Mouse (Mus musculus) forebrain, embryonic 11.5 days (tissue): Measurements from ENCODE around the gene Traf6. TPM values are rescaled to one million over a fixed set of nuclear protein-coding genes. Genes with fewer than 3 reads are reported as not detected.

Experiments used
- ATAC-seq: fragments of 200-750 bp; cut with Nextera tagmentation; replicated peaks from 2 replicates; pipeline ENCODE4 v1.8.0; 2017; ENCODE audit warnings: moderate TSS enrichment; ENCODE audit not compliant: low FRiP score
- DNase-seq: peaks from one replicate; pipeline ENCODE4 v3.0.0-alpha.2; 2017; ENCODE audit warnings: low spot score
- H3K27ac ChIP-seq: fragments of 300-500 bp; sonication (generic); 2 replicates; pipeline ENCODE4 v1.5.1; 2014; ENCODE audit warnings: low read depth, low read length
- H3K27me3 ChIP-seq: fragments of 300-500 bp; sonication (generic); 2 replicates; pipeline ENCODE4 v1.6.1; 2014; ENCODE audit warnings: mild to moderate bottlenecking, low read length, mixed read lengths; ENCODE audit not compliant: control insufficient read depth, insufficient read depth
- H3K36me3 ChIP-seq: fragments of 300-500 bp; sonication (generic); 2 replicates; pipeline ENCODE4 v1.6.1; 2014; ENCODE audit warnings: mild to moderate bottlenecking, low read length, moderate library complexity, mixed read lengths; ENCODE audit not compliant: control insufficient read depth, insufficient read depth
- H3K4me1 ChIP-seq: fragments of 300-500 bp; sonication (generic); replicated peaks from 2 replicates; pipeline ENCODE4 v1.6.1; 2014; ENCODE audit warnings: low read length, mixed read lengths; ENCODE audit not compliant: control insufficient read depth, insufficient read depth
- H3K4me2 ChIP-seq: fragments of 300-500 bp; sonication (generic); 2 replicates; pipeline ENCODE4 v1.6.1; 2014; ENCODE audit warnings: low read depth, mild to moderate bottlenecking, low read length, moderate library complexity, mixed read lengths; ENCODE audit not compliant: severe bottlenecking
- H3K4me3 ChIP-seq: fragments of 300-500 bp; sonication (generic); 2 replicates; pipeline ENCODE4 v1.5.1; 2014; ENCODE audit warnings: low read depth, low read length
- H3K9ac ChIP-seq: fragments of 300-500 bp; sonication (generic); 2 replicates; pipeline ENCODE4 v1.6.1; 2014; ENCODE audit warnings: low read length
- H3K9me3 ChIP-seq: fragments of 300-500 bp; sonication (generic); 2 replicates; pipeline ENCODE4 v1.6.1; 2016; ENCODE audit warnings: low read length, mixed read lengths; ENCODE audit not compliant: control insufficient read depth
- WGBS: fragments of 180-500 bp; shearing (Covaris S2); extraction: QIAGEN DNeasy Blood & Tissue Kit; methylation state at CpG from one replicate; pipeline ENCODE4 v1.1.7; 2014; 5-methylcytosine and 5-hydroxymethylcytosine counted together
- polyA plus RNA-seq: library from polyadenylated mRNA; unstranded; fragments of >200 nt; fragmentation: Nextera tagmentation; extraction: Ambion mirVana; gene quantifications from 2 replicates; pipeline ENCODE4 v1.2.1, GENCODE M21; 2014

Gene Traf6
- 24.2 and 24.5 TPM in 2 replicates for polyA plus RNA-seq

GRCm38 (mm10) chr2:101678236-101679021 is at the start of gene Traf6:
Gene Traf6 (plus strand): TSS chr2:101678429.
- Histone ChIP-seq H3K27me3 (no peaks in the 10 kb centered on the region), H3K9me3 (no peaks in the 10 kb centered on the region), H3K36me3 (no peaks in the 10 kb centered on the region), H3K4me3 (peak within 1 kb of the TSS; percentile 96), H3K27ac (peak within 1 kb of the TSS; percentile 62; the same call in 1 of the 2 replicates), H3K4me2 (peak within 1 kb of the TSS; percentile 87), H3K9ac (peak within 1 kb of the TSS; percentile 90), H3K4me1 (peaks cover 4% of the 10 kb centered on the region; the same call in 1 of the 2 replicates)
- ATAC-seq (peak; percentile 94), DNase-seq (peak; percentile 94)
- under 1% methylated on average over 62 of the region's 68 CpGs for WGBS

- no peaks in the 10 kb centered on the region for H3K4me1 ChIP-seq
- ATAC-seq (no peak), DNase-seq (no peak)
- no peaks in the 10 kb centered on the region for H3K27me3 ChIP-seq
- H3K36me3 ChIP-seq: no peaks in the 10 kb centered on the region
- H3K9ac ChIP-seq: no peak overlapping the region
- H3K4me2 ChIP-seq: no peak overlapping the region
- no peak overlapping the region for H3K4me3 ChIP-seq
- 79% methylated on average over 7 of the region's 7 CpGs for WGBS
- no peaks in the 10 kb centered on the region for H3K9me3 ChIP-seq
- no peak overlapping the region for H3K27ac ChIP-seq
Measured at GRCm38 (mm10) chr2:101638979-101639839, 39.0 kb upstream of the Traf6 start.

- no peak overlapping the region for H3K4me2 ChIP-seq
- H3K4me1 ChIP-seq: no peaks in the 10 kb centered on the region
- no peaks in the 10 kb centered on the region for H3K9me3 ChIP-seq
- no peak overlapping the region for H3K9ac ChIP-seq
- no peaks in the 10 kb centered on the region for H3K27me3 ChIP-seq
- no peak overlapping the region for H3K27ac ChIP-seq
- H3K4me3 ChIP-seq: no peak overlapping the region
- ATAC-seq (no peak), DNase-seq (no peak)
- H3K36me3 ChIP-seq: no peaks in the 10 kb centered on the region
- 78% methylated on average over 3 of the region's 3 CpGs for whole genome bisulfite sequencing
Measured at GRCm38 (mm10) chr2:101639840-101640350, 38.3 kb upstream of the Traf6 start.

- Histone ChIP-seq H3K36me3 (no peaks in the 10 kb centered on the region), H3K4me2 (no peak overlapping the region), H3K4me1 (no peaks in the 10 kb centered on the region), H3K4me3 (no peak overlapping the region), H3K9me3 (no peaks in the 10 kb centered on the region), H3K27me3 (no peaks in the 10 kb centered on the region), H3K27ac (no peak overlapping the region), H3K9ac (no peak overlapping the region)
- ATAC-seq (no peak), DNase-seq (no peak)
- 80% methylated on average over 1 of the region's 1 CpGs for WGBS
Measured at GRCm38 (mm10) chr2:101645841-101646240, 32.4 kb upstream of the Traf6 start.

- Histone ChIP-seq H3K9ac (no peak overlapping the region), H3K9me3 (no peaks in the 10 kb centered on the region), H3K4me3 (no peak overlapping the region), H3K4me1 (no peaks in the 10 kb centered on the region; the same call in 1 of the 2 replicates), H3K4me2 (no peak overlapping the region), H3K27ac (no peak overlapping the region), H3K27me3 (no peaks in the 10 kb centered on the region), H3K36me3 (no peaks in the 10 kb centered on the region)
- 49% methylated on average over 2 of the region's 2 CpGs for WGBS
- ATAC-seq: no peak
- no peak for DNase-seq
Measured at GRCm38 (mm10) chr2:101648361-101648760, 29.9 kb upstream of the Traf6 start.

GRCm38 (mm10) chr2:101649114-101649671 is 29.0 kb upstream of the Traf6 start, which contains the start of the genes Rag1 and B230118H07Rik:
Gene Rag1 (minus strand): TSS chr2:101649501.
Gene B230118H07Rik (minus strand): TSS chr2:101649532.
- no peak within 1 kb of the TSS for H3K27ac ChIP-seq
- DNase-seq (no peak), ATAC-seq (no peak)
- H3K4me2 ChIP-seq: no peak within 1 kb of the TSS
- H3K9me3 ChIP-seq: no peaks in the 10 kb centered on the region
- no peaks in the 10 kb centered on the region for H3K27me3 ChIP-seq
- 53% methylated on average over 8 of the region's 8 CpGs for WGBS
- H3K4me1 ChIP-seq: no peaks in the 10 kb centered on the region; the same call in 1 of the 2 replicates
- H3K4me3 ChIP-seq: no peak within 1 kb of the TSS
- H3K36me3 ChIP-seq: no peaks in the 10 kb centered on the region
- no peak within 1 kb of the TSS for H3K9ac ChIP-seq

- H3K4me3 ChIP-seq: no peak overlapping the region
- no peaks in the 10 kb centered on the region; the same call in 1 of the 2 replicates for H3K4me1 ChIP-seq
- H3K36me3 ChIP-seq: no peaks in the 10 kb centered on the region
- no peaks in the 10 kb centered on the region for H3K27me3 ChIP-seq
- H3K27ac ChIP-seq: no peak overlapping the region
- ATAC-seq: no peak
- no peaks in the 10 kb centered on the region for H3K9me3 ChIP-seq
- no peak overlapping the region for H3K9ac ChIP-seq
- no peak overlapping the region for H3K4me2 ChIP-seq
- WGBS: 63% methylated on average over 1 of the region's 1 CpGs
- DNase-seq: no peak
Measured at GRCm38 (mm10) chr2:101650446-101650845, 27.8 kb upstream of the Traf6 start.
